25 mouse cellular contexts compared by ENCODE assay signal in genomic region chr6:72225686-72226085, GRCm38 (mm10).
"Had no signal": no experiment of that assay in that cellular context is flagged by ENCODE, and none has a peak within 500 bp of the region (broad histone marks: within the 10 kb centered on the region; RNA-seq: fewer than 3 reads in every experiment).

No protein-coding gene starts in this region.

- H3K27me3 ChIP-seq: heart, embryonic 15.5 days; limb, embryonic 13.5 days had no signal

- H3K9me3 ChIP-seq: heart, embryonic 12.5 days; heart, embryonic 15.5 days; hindbrain, embryonic 13.5 days; hindbrain, embryonic 15.5 days; kidney, embryonic 15.5 days; limb, embryonic 13.5 days; limb, embryonic 15.5 days had no signal

- H3K36me3 ChIP-seq: heart, embryonic 12.5 days; heart, embryonic 15.5 days; hindbrain, embryonic 13.5 days; hindbrain, embryonic 15.5 days; kidney, embryonic 15.5 days; limb, embryonic 15.5 days had no signal

- DNase-seq: forebrain, postnatal 0 days; gastrocnemius, postnatal 14 days; gastrocnemius, postnatal 36 days; heart, adult 11 months; heart, adult 2 months; heart, postnatal 14 days; heart, postnatal 36 days; kidney, adult 11 months; kidney, adult 2 months; kidney, adult 9 months; kidney, postnatal 14 days; kidney, postnatal 36 days; layer of hippocampus, adult 9-11 months; layer of hippocampus, postnatal 36 days; left cerebral cortex, postnatal 4 days had no signal

- H3K9ac ChIP-seq: forebrain, postnatal 0 days; heart, embryonic 12.5 days; heart, embryonic 15.5 days; hindbrain, embryonic 13.5 days; hindbrain, embryonic 15.5 days; kidney, embryonic 15.5 days; limb, embryonic 13.5 days; limb, embryonic 15.5 days had no signal

- H3K4me2 ChIP-seq: heart, embryonic 12.5 days; heart, embryonic 15.5 days; hindbrain, embryonic 13.5 days; hindbrain, embryonic 15.5 days; kidney, embryonic 15.5 days; limb, embryonic 13.5 days; limb, embryonic 15.5 days had no signal

- H3K4me3 ChIP-seq: heart, adult 2 months; heart, embryonic 12.5 days; heart, embryonic 15.5 days; hindbrain, embryonic 13.5 days; hindbrain, embryonic 15.5 days; kidney, embryonic 15.5 days; limb, embryonic 13.5 days; limb, embryonic 15.5 days had no signal

- ATAC-seq: forebrain, postnatal 0 days; hindbrain, postnatal 0 days; intestine, embryonic 16.5 days had no signal

- H3K27ac ChIP-seq: heart, adult 2 months; heart, embryonic 15.5 days; hindbrain, embryonic 13.5 days; hindbrain, embryonic 15.5 days; hindbrain, postnatal 0 days; kidney, embryonic 15.5 days; kidney, postnatal 0 days; limb, embryonic 13.5 days; limb, embryonic 15.5 days had no signal
